Mouse (Mus musculus) mouse embryonic stem cell (cell line): Measurements from ENCODE around the gene Slc2a13.

Experiments used
- in situ Hi-C, 2 experiments: fragments of 300-500 bp; cut with MboI; formaldehyde crosslinking; loops; 1 replicate in 1 of 2; 3 replicates in 1 of 2; pipeline ENCODE4 v1.14.3; 2019 to 2020; ENCODE audit warnings: low sequenced_read_pairs in 2 of 2, low pct_unique_long_range_greater_than_20kb in 1 of 2, mixed read lengths in 1 of 2; ENCODE audit not compliant: unreplicated experiment in 1 of 2

Gene Slc2a13

DNA sequence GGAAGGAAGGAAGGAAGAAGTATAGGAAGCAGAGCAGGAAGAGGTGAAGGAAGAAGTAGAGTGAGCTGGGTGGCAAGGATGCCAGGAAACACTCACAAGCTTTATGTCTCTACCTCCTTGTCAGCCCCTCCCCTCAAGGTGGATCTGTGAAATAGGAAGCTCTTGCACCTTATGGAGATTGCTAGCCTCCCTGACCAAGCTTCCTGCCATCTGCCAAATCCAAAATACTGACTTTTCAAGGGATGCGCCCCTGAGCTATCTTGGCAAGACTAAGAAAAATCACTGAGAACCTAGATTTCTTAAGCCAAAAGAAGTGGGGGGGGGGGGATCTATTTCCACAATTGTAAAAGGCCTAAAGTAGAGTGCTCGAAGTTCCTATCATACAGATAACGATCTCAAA is 46.9 kb downstream of the Slc2a13 start:
- in situ Hi-C loops: no loop called here

GRCm38 (mm10) chr15:91524451-91524850 is 48.6 kb downstream of the Slc2a13 start:
- in situ Hi-C loops: no loop called here

GRCm38 (mm10) chr15:91503291-91503690 is 69.8 kb downstream of the Slc2a13 start:
- in situ Hi-C loops: no loop called here

DNA sequence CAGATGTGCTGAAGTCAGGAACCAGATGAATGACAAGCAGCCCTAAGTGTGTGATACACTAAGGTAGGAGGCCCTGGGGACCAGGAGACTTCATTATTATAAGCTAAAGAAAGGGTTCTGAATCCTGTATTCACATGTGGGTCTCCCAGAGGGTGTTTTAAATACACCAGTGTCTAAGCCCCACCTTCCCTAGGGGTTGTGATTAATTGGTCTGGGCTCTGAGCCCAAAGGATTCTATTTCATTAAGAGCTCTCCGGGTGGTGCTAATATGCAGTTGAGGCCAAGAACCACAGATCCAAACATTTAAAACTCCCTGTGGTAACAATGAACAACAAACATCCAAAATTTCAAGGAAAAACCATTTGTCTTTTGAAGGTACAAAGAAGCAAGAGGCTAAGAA is 70.4 kb downstream of the Slc2a13 start:
- in situ Hi-C loops: no loop called here

- in situ Hi-C loops: no loop called here
Observed at GRCm38 (mm10) chr15:91502235-91502634, 70.8 kb downstream of the Slc2a13 start.

GRCm38 (mm10) chr15:91495014-91495413 is 78.0 kb downstream of the Slc2a13 start:
- in situ Hi-C loops: loop anchor here in 1 of 2 experiments (25.0 kb wide), 1 partner anchor 267 kb away; no protein-coding TSS in a partner anchor

- in situ Hi-C loops: loop anchor here in 1 of 2 experiments (25.0 kb wide), 1 partner anchor 282 kb away; no protein-coding TSS in a partner anchor
Observed at GRCm38 (mm10) chr15:91479924-91480615, 93.0 kb downstream of the Slc2a13 start.

DNA sequence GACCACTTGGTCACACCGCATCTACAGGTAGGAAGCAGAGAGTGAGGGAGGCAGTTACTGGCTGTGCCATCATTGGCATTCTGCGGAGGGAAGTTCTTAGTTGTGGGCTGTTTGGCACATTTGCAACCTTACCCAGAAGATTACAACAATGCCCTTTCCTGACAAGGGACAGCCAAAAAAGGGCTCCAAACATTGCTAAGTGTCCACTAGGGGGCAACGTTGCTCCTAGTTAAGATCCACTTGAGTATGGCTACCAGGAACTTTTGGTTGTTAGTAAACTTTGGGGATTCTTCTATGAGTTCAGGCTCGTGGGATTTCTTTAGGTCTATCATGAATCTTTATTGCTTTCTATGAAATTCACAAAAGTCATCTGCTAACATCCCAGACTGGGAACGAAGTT is 95.3 kb downstream of the Slc2a13 start:
- in situ Hi-C loops: loop anchor here in 1 of 2 experiments (25.0 kb wide), 1 partner anchor 285 kb away; no protein-coding TSS in a partner anchor

- in situ Hi-C loops: no loop called here
Observed at GRCm38 (mm10) chr15:91473690-91474409, 99.2 kb downstream of the Slc2a13 start.

- in situ Hi-C loops: no loop called here
Observed at GRCm38 (mm10) chr15:91465331-91465730, 107.7 kb downstream of the Slc2a13 start.

GRCm38 (mm10) chr15:91463857-91464435 is 109.1 kb downstream of the Slc2a13 start:
- in situ Hi-C loops: no loop called here

DNA sequence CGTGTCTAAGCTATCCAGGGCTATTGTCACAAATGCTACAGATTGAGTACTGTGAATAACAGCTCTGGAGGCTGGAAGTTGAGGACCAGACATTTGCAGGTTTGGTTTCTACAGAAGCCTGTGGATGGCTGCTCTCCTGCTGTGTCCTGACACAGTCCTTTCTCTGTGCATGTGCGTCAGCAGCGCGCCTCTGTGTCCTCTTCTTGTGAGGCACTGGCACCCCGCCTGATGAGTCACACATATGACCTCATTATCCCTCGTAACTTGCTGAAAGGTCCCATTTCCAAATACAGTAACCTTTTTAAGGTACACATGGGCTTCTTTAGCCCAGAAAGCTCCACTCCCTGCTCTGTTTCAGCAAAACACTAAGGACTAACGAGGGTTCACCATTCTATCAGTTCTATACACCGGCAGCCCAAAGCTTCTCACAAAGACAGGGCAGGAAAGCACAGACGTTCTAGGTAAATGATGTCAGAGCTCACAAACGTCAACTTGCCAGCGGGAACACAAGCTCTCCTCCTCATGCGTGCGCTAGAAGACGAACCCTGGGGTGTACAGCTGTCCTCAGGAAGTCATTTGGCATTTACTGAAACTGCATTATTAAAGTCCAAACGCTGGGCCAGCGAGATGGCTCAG is 109.9 kb downstream of the Slc2a13 start:
- in situ Hi-C loops: no loop called here

- in situ Hi-C loops: no loop called here
Observed at GRCm38 (mm10) chr15:91461940-91462339, 111.1 kb downstream of the Slc2a13 start.

DNA sequence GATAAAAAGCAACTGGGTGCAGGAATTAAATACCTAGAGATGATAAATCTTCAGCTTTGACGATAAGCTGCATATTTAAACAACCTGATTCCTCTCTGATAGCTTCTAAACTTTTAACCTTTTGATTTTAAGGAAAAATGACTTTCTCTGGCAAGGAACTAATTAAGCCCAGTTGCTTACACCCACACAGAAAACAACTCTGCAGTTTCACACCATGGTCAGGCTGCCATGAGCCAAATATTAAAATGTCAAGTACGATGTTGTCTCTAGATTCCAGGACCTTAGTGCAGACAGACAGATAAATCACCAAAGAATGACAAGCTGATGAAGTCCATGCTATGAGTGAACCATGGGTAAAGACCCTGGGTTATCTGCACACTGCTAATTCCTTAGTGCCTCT is 115.9 kb downstream of the Slc2a13 start:
- in situ Hi-C loops: no loop called here

GRCm38 (mm10) chr15:91445399-91445798 is 127.7 kb downstream of the Slc2a13 start:
- in situ Hi-C loops: no loop called here

DNA sequence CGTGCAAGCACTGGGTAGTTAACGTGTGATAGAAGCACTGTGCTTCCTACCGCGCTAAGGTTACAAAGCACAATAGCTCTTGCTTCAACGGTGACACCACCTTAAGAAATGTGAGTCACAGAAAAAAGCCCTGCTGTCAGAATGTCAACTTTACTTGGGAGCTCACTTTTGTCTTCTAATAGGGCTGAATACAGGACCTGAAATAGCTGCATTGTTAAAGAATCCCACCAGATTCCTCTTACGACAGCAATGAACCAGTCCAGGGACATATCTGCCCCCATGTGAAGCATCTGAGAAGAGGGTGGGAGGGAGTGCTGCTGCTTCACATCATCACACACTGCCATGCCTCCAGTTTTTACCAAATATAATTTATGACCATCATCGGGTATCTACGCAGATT is 129.6 kb downstream of the Slc2a13 start:
- in situ Hi-C loops: no loop called here

DNA sequence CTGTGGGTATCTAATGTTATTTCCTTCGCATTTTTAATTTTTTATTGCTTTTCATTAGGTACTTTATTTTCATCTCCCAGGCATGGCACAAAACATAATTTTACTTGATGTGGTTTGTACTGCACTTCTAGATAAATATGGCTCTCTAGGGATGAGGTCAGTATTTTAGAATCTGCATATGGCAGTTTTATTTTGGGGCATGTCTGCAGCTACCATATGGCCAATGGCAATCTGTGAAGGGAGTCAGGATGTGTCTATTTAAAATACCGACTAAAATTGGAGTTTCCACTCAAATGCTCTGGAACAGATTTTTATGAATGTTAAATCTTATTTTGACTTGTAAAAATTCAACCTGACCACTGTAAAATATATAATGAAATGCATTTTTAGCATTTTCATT is 133.2 kb downstream of the Slc2a13 start:
- in situ Hi-C loops: no loop called here

DNA sequence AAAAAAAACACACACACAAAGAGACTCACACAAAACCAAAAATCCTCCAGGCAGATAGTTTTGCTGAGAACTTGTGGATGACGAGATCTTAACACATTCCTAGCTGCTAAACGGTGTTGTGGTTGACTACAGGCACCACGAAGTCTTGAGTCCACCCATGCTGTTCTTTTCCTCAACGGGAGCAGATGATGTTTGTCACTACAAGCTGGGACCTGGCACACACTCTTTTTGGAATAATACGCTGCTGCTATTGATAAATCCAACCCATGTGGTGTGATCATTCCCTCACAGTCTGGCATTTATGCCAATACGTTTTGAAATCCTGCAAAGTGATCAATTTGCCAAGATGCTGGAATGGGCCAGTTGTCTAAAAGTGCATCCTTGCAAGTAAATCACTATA is 147.6 kb downstream of the Slc2a13 start:
- in situ Hi-C loops: no loop called here

GRCm38 (mm10) chr15:91406979-91407378 is 166.1 kb downstream of the Slc2a13 start:
- in situ Hi-C loops: no loop called here
